Mouse (Mus musculus) kidney, adult 2 months (tissue): ENCODE results near the gene Map3k20.

Experiments
- CTCF ChIP-seq: fragments of 200-500 bp; conservative IDR thresholded peaks from 2 replicates; pipeline ENCODE4 v1.5.1; 2011; ENCODE audit warnings: low read depth, mild to moderate bottlenecking, control low read depth, low read length, moderate library complexity, mixed read lengths; ENCODE audit not compliant: insufficient read depth, insufficient read length
- POLR2A ChIP-seq: fragments of 200-500 bp; IDR thresholded peaks from one replicate; pipeline ENCODE4 v1.6.1; 2011; ENCODE audit warnings: low read depth, low read length, control low read depth

GRCm38 (mm10) chr2:72254813-72255582 is 30.4 kb upstream of the Map3k20 start:
- no peak for TF ChIP-seq POLR2A
- TF ChIP-seq CTCF: no peak
